Mouse (Mus musculus): ENCODE data around the gene Adipoq. TPM values are rescaled to one million over a fixed set of nuclear protein-coding genes. Genes with fewer than 3 reads are reported as not detected.
"Not testable (repeated sequence)": the region's sequence is repeated elsewhere in the genome, so short reads cannot be mapped to it uniquely, and the experiment has no call there.

Gene Adipoq
- total RNA-seq (2021): not detected

DNA sequence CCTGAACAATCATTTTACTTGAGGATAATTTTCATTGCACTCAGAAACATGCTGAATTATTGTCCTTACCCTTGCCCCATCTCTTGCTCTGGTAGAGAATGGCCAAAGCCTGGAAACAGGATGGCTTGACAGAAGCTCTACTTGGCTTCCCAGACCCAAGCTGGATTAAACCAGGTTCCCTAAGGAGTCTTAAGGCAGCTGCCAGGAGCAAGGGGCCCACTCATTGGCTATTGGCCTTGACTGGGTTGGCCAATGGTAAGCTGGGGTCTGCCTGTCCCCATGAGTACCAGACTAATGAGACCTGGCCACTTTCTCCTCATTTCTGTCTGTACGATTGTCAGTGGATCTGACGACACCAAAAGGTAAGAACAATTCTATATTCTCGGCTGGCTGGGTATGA, at the start of gene Adipoq:
Gene Adipoq (plus strand): TSS at position 257 of the 400 bp plus-strand sequence.
- DNase-seq (ENCODE audit: extremely low spot score in 1 of 2, low spot score in 1 of 2): no peak

DNA sequence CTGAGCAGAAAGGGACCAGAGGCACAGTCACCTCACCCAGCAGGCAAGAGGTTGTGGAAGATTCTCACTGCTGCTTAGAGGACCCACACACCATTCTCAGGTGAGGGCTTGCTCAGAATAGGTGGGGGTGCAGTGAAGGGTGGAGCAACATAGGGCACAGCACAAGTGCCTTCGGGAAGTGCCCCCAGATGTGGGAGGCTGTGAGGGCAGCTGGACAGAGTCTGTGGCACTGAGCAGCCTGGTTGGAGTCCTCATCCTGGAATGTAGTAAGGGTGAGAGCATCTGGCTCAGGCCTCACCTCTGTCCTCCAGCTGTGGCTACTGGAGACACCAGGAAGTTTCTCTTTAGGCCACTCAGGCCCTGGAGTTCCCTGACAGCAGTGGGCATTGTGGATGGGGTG, 49.5 kb upstream of the Adipoq start:
- not testable (repeated sequence) for DNase-seq (ENCODE audit: extremely low spot score in 1 of 2, low spot score in 1 of 2)

DNA sequence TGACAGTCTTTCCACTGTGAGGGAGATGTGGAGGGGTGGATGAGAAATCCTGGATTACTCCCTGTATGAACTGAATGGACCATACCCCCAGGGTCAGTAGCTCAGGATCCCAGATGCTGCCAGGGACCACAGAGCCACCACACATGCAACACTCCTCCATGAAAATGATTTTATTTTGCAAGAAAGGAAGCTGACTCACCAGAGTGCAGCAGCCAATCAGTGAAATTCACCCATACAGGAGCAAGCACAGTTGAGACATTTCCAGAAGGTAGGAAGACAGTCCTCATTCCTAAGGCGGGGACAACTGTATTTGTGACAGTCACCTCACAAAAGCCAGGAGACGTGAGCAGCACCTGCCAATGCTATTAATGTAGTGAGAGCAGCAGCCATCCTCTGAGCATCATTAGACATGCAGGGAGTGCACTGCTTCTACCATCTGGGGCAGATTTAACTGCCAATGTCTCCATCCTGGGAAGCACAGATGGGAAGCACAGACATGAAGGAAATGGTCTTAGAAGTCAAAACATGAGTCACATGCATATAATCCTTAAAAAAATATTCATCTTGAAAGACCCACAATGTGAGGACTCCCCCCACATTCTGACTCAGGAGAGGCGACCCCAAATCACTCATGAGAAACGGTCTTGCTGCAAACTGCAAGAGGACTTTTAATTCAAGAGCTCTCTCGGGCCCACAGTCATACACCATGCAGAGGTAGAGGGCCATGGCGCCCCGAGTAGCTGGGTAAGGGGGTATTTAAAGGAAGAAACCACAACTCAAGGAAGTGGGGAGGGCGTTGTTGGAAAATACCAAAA, 48.8 kb upstream of the Adipoq start:
- not testable (repeated sequence) for DNase-seq (ENCODE audit: extremely low spot score in 1 of 2, low spot score in 1 of 2)

- DNase-seq (ENCODE audit: extremely low spot score in 1 of 2, low spot score in 1 of 2): not testable (repeated sequence)
Observed at GRCm38 (mm10) chr16:23098105-23098452, 48.3 kb upstream of the Adipoq start.

DNA sequence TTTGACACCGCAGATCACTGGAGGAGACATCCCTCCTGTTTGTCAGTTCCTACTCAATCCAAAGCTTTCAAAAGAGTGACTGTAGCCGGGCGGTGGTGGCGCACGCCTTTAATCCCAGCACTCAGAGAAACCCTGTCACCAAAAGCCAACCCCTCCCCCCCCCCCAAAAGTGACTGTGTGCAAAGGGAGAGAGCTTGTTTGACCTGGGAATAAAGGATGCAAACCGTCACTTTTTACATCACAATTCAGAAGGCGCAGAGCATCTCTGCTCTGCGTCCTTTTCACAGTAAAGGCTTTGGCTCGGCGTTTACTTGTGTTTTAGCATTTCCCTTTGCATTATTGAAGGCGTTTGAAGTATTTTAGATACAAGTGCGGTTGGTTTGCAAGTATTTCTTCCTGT, 46.7 kb upstream of the Adipoq start:
- DNase-seq (ENCODE audit: extremely low spot score in 1 of 2, low spot score in 1 of 2): no peak

- DNase-seq (ENCODE audit: extremely low spot score in 1 of 2, low spot score in 1 of 2): no peak
Observed at GRCm38 (mm10) chr16:23100099-23100575, 46.2 kb upstream of the Adipoq start.

- no peak for DNase-seq (ENCODE audit: extremely low spot score in 1 of 2, low spot score in 1 of 2)
Observed at GRCm38 (mm10) chr16:23100613-23101012, 45.7 kb upstream of the Adipoq start.

- DNase-seq (ENCODE audit: extremely low spot score in 1 of 2, low spot score in 1 of 2): no peak
Observed at GRCm38 (mm10) chr16:23102340-23103037, 43.8 kb upstream of the Adipoq start.

- no peak for DNase-seq (ENCODE audit: extremely low spot score in 1 of 2, low spot score in 1 of 2)
Observed at GRCm38 (mm10) chr16:23103038-23103745, 43.1 kb upstream of the Adipoq start.

DNA sequence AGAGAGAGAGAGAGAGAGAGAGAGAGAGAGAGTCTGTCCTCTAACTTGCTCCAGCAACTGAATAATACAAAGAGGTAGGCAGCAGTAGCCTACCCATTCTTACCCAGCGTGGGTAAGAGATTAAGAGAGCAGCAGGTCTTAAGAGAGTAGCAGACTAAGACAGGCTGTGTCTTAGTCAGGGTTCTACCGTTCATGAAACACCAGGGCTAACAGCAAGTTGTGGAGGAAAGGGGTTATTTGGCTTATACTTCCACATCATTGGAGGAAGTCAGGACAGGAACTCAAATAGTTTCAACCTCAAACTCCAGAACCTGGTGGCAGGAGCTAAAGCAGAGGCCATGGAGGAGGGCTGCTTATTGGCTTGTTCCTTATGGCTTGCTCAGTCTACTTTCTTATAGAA, 42.5 kb upstream of the Adipoq start:
- no peak for DNase-seq (ENCODE audit: extremely low spot score in 1 of 2, low spot score in 1 of 2)

GRCm38 (mm10) chr16:23106121-23106520, 40.2 kb upstream of the Adipoq start:
- DNase-seq (ENCODE audit: extremely low spot score in 1 of 2, low spot score in 1 of 2): no peak

DNA sequence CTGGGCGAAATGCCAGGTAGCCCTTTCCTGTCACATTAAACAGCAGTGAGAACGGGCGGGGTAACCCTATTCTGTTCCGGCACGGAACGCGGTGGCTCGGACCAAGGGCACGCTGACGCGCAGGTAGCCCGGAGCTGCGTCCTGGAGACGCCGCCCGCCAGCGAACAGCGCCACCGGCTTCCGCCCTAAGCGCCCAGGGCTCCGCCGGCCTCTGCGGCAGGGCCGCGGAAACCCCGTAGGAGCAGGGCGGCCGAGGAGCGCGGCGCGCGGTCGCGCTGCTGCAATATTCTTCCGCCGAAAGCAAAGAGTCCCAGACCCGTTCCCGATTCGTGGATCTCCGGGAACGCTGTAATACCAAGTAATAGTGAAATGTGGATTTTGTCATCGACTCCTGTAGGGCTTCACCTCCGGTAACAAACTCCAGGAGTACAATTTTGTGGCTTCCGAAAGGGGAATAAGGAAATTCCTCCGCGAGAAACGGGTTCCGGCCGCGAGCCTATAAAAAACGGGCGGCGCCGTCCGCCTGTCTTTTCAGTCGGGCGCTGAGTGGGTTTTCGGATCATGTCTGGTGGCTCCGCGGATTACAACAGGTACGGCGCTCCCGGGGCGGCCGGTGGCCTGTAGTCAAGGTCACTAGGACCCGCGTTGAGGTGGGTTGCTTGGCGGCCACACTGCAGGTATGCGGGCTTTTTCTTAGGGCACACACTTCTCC, 38.9 kb upstream of the Adipoq start, which contains the start of gene Eif4a2:
Gene Eif4a2 (plus strand): TSS at position 214 of the 712 bp plus-strand sequence.
- DNase-seq (ENCODE audit: extremely low spot score in 1 of 2, low spot score in 1 of 2): peak; percentile 89 to 92

GRCm38 (mm10) chr16:23107946-23108759, 38.2 kb upstream of the Adipoq start:
- peak; percentile 72 to 79 for DNase-seq (ENCODE audit: extremely low spot score in 1 of 2, low spot score in 1 of 2)

- DNase-seq (ENCODE audit: extremely low spot score in 1 of 2, low spot score in 1 of 2): no peak
Observed at GRCm38 (mm10) chr16:23108943-23109342, 37.4 kb upstream of the Adipoq start.

DNA sequence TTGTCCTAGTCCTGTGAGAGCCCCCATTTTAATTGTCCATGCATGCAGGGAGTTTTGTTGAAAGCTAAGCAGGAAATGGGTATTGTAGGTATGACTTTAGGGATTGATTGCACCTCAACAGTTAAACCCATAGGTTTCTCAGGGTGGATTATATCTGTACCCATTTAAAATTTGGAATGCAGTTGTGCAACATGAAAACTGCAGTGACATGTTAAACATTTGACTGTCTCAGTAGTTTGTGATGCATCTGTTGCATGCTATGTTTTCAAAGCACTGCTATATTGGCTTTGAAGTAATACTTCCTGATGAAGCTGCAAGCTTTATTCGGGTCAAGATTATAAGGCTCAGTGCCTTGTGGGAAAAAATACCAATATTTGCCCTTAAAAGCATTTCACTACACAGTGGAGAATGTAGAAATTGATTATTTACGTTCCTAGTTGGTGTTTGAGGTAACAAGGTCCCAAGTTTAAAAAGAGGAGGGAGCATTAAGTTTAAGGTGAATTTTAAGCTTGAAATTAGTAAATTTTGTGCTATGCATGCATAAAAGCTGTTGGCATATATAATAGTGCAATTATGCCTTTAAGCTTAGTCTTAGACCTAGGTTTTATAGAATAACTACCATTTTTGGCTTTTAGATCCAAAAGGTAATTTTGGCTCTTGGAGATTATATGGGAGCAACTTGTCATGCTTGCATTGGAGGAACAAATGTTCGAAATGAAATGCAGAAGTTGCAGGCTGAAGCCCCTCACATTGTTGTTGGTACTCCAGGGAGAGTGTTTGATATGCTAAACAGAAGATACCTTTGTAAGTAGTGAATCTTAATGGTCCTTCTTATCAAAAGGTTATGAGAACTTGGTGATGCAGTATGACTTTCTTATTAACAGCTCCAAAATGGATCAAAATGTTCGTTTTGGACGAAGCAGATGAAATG, 36.7 kb upstream of the Adipoq start:
- no peak for DNase-seq (ENCODE audit: extremely low spot score in 1 of 2, low spot score in 1 of 2)

DNA sequence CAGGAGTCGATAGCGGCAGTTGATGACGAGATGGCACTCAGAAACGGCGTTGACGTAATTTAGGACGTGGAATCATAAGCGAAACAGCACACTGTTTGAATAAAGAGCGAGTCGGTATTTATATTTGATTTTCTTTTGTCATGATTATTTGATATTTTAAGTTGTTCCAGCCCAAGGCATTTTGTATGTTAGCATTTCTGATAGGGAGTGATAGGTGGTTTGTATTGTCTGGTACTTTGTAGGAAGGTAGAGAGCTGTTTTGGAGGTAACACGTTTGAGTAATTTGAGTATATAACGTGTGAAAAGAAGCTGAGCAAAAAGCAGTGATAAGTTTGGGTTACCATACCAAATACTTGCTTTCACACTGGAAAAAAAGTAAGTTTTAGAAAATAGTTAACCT, 34.0 kb upstream of the Adipoq start:
- no peak for DNase-seq (ENCODE audit: extremely low spot score in 1 of 2, low spot score in 1 of 2)

- DNase-seq (ENCODE audit: extremely low spot score in 1 of 2, low spot score in 1 of 2): no peak
Observed at GRCm38 (mm10) chr16:23112861-23113435, 33.4 kb upstream of the Adipoq start.

GRCm38 (mm10) chr16:23113903-23114302, 32.4 kb upstream of the Adipoq start:
- DNase-seq (ENCODE audit: extremely low spot score in 1 of 2, low spot score in 1 of 2): no peak

All from layer of hippocampus, postnatal 25 days (tissue).